Mouse (Mus musculus) forebrain, embryonic 13.5 days (tissue): ENCODE results near the gene Olfr224. TPM values are rescaled to one million over a fixed set of nuclear protein-coding genes. Genes with fewer than 3 reads are reported as not detected.
"Not testable (repeated sequence)": the region's sequence is repeated elsewhere in the genome, so short reads cannot be mapped to it uniquely, and the experiment has no call there.

Experiments used
- ATAC-seq: fragments of 200-750 bp; cut with Nextera tagmentation; 2 replicates; pipeline ENCODE4 v1.8.0; 2017
- H3K27ac ChIP-seq: fragments of 300-500 bp; sonication (generic); 2 replicates; pipeline ENCODE4 v1.5.1; 2015; ENCODE audit warnings: inconsistent platforms, mild to moderate bottlenecking, moderate library complexity
- H3K27me3 ChIP-seq: fragments of 300-500 bp; sonication (generic); 2 replicates; pipeline ENCODE4 v1.6.1; 2015; ENCODE audit warnings: mild to moderate bottlenecking, inconsistent platforms
- H3K36me3 ChIP-seq: fragments of 300-500 bp; sonication (generic); 2 replicates; pipeline ENCODE4 v1.6.1; 2015; ENCODE audit warnings: mild to moderate bottlenecking, inconsistent platforms; ENCODE audit not compliant: poor library complexity, severe bottlenecking
- H3K4me1 ChIP-seq: fragments of 300-500 bp; sonication (generic); 2 replicates; pipeline ENCODE4 v1.6.1; 2015; ENCODE audit warnings: inconsistent platforms
- H3K4me2 ChIP-seq: fragments of 300-500 bp; sonication (generic); 2 replicates; pipeline ENCODE4 v1.6.1; 2015; ENCODE audit warnings: inconsistent platforms, mild to moderate bottlenecking, moderate library complexity
- H3K4me3 ChIP-seq: fragments of 300-500 bp; sonication (generic); 2 replicates; pipeline ENCODE4 v1.5.1; 2015; ENCODE audit warnings: mild to moderate bottlenecking, inconsistent platforms
- H3K9ac ChIP-seq: fragments of 300-500 bp; sonication (generic); 2 replicates; pipeline ENCODE4 v1.6.1; 2015; ENCODE audit warnings: mild to moderate bottlenecking, inconsistent platforms
- H3K9me3 ChIP-seq: fragments of 300-500 bp; sonication (generic); replicated peaks from 2 replicates; pipeline ENCODE4 v1.6.1; 2016; ENCODE audit warnings: inconsistent platforms
- WGBS: fragments of 180-500 bp; shearing (Covaris S2); methylation state at CpG from one replicate; pipeline ENCODE4 v1.1.7; 2015; 5-methylcytosine and 5-hydroxymethylcytosine counted together
- polyA plus RNA-seq: library from polyadenylated mRNA; unstranded; fragments of >200 nt; fragmentation: Nextera tagmentation; extraction: Ambion mirVana; gene quantifications from 2 replicates; pipeline ENCODE4 v1.2.1, GENCODE M21; 2015

The Olfr224 gene
- polyA plus RNA-seq, 1 experiment from 2014 or later, result not detected

DNA sequence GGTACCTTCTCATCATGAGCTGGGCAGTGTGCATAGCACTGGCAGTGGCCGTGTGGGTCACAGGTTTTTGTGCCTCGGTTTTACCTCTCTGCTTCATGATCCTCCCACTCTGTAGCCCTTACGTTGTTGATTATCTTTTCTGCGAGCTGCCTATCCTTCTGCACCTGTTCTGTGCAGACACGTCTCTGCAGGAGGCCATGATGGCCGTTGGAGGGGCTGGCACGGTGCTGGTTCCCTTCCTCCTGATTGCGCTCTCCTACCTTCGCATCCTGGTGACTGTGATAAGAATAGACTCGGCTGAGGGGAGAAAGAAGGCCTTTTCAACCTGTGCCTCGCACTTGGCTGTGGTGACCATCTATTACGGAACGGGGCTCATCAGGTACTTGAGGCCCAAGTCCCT is 27.5 kb upstream of the Olfr224 start:
- H3K4me2 ChIP-seq, result no peak overlapping the region
- H3K27ac ChIP-seq, result no peak overlapping the region
- H3K27me3 ChIP-seq, result no peaks in the 10 kb centered on the region
- no peak overlapping the region for H3K9ac ChIP-seq
- no peaks in the 10 kb centered on the region for H3K36me3 ChIP-seq
- no peaks in the 10 kb centered on the region for H3K4me1 ChIP-seq
- H3K9me3 ChIP-seq, result no peaks in the 10 kb centered on the region
- ATAC-seq, result no peak
- H3K4me3 ChIP-seq, result no peak overlapping the region
- WGBS, result 92% methylated on average over 13 of the region's 13 CpGs

- ATAC-seq, result no peak
- Histone ChIP-seq H3K4me2 (no peak within 1 kb of the TSS), H3K9me3 (no peaks in the 10 kb centered on the region), H3K4me1 (no peaks in the 10 kb centered on the region), H3K36me3 (no peaks in the 10 kb centered on the region), H3K4me3 (no peak within 1 kb of the TSS), H3K9ac (no peak within 1 kb of the TSS), H3K27me3 (no peaks in the 10 kb centered on the region), H3K27ac (no peak within 1 kb of the TSS)
- 85% methylated on average over 6 of the region's 6 CpGs for WGBS
Observed at GRCm38 (mm10) chr11:58594814-58595213, 24.5 kb upstream of the Olfr224 start, which contains the start of gene Olfr324. Olfr324 (plus strand) TSS chr11:58595114.

DNA sequence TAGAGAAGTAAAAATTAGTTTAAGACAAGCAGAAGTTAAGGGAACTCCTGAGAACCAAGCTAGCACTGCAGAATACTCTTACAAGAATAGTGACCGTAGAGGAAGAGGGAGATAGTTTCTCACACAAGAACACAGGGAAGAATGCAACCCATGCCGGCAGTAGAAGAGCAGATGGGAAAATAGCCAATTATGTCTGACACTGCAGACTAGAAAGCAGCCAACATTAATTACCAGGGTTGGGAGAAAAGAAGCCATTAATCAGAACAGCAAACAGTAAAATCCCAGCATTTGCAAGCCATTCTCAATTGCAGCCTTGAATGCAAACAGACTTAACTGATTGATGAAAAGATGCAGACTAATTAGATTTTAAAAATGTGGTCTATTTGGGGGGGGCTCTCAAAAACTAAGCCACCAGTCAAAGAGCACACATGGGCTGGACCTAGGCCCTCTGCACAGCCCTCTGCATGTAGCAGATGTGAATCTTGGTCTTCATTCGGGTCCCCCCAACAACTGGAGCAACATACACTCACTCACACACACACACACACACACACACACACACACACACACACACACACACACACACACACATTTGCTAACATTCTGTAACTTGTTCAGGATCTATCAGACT is 18.4 kb upstream of the Olfr224 start:
- Histone ChIP-seq H3K27ac (peak overlapping the region; percentile 31; the same call in 1 of the 2 replicates), H3K4me3 (no peak overlapping the region), H3K4me2 (no peak overlapping the region), H3K4me1 (peaks cover 11% of the 10 kb centered on the region), H3K27me3 (no peaks in the 10 kb centered on the region), H3K9me3 (no peaks in the 10 kb centered on the region), H3K9ac (no peak overlapping the region), H3K36me3 (no peaks in the 10 kb centered on the region)
- 21% methylated on average over 3 of the region's 3 CpGs for WGBS
- ATAC-seq, result peak; percentile 62; the same call in 1 of the 2 replicates

DNA sequence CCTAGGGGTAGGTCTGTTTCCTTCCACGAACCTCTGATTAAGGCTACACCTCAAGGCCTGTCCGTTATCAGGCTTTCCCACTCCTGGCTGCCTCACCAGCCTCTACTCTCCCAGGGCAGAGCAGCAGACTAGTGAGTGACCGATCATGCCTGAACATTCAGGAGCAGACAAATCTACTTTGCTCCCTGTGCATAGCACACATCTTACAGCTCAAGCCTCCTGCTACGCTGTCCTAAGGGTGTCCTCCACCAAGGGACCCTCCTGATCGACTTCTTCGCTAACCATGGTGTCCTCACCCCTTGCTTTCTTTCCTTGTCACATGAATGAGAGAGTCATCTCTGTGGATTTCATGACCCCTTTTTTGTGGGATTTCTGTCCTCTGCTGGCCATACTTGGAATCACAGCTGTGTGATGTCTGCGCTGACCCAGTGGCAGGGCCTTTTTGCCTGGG is 17.6 kb upstream of the Olfr224 start:
- no peak overlapping the region for H3K27ac ChIP-seq
- WGBS, result 72% methylated on average over 7 of the region's 7 CpGs
- peaks cover 11% of the 10 kb centered on the region for H3K4me1 ChIP-seq
- no peak overlapping the region for H3K4me3 ChIP-seq
- H3K9ac ChIP-seq, result no peak overlapping the region
- no peaks in the 10 kb centered on the region for H3K9me3 ChIP-seq
- no peaks in the 10 kb centered on the region for H3K27me3 ChIP-seq
- H3K36me3 ChIP-seq, result no peaks in the 10 kb centered on the region
- ATAC-seq, result no peak
- no peak overlapping the region for H3K4me2 ChIP-seq

DNA sequence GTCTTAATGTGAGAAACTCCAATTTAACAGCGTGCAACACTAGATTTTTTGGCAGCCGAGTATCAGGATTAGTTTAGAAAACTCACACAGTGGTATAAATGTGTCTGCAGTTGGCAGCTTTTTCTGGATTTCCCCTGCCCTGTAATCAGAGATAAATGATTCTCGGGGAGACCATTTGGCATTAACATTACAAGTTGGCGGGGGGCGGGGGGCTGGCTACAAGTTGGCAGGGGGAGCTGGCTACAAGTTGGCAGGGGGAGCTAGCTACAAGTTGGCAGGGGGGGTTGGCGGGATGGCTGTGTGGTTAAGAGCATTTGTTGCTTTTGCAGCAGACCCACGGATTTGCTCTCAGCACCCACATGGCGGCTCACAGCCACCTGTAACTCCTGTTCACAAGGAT is 8.3 kb upstream of the Olfr224 start:
- 68% methylated on average over 8 of the region's 8 CpGs for WGBS
- no peak overlapping the region for H3K9ac ChIP-seq
- no peak overlapping the region for H3K4me3 ChIP-seq
- H3K4me1 ChIP-seq, result no peaks in the 10 kb centered on the region
- H3K4me2 ChIP-seq, result no peak overlapping the region
- H3K9me3 ChIP-seq, result no peaks in the 10 kb centered on the region
- peak; percentile 48; the same call in 1 of the 2 replicates for ATAC-seq
- no peak overlapping the region for H3K27ac ChIP-seq
- no peaks in the 10 kb centered on the region for H3K27me3 ChIP-seq
- H3K36me3 ChIP-seq, result no peaks in the 10 kb centered on the region

DNA sequence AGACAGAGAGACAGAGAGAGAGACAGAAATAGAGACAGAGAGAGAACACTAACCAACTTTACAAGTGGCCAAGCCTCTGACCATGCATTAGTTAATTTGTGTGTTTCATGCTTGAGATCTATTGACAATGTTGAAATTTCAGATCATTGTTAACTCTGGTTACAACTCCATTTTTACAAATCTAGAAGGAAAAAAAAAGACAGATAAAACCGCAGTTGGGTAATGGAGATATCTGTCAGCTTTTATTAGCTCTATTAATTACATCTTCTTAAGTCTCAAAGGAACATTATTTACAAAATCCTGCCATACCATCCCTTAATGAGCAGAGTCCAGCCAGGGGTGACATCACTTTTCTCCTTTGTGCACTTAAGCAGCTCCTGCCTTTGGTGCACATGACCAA is 7.1 kb upstream of the Olfr224 start, which contains the start of gene Olfr325:
Gene Olfr325, plus strand, starts transcription at position 301 of the 400 bp plus-strand sequence.
- Histone ChIP-seq H3K4me3 (no peak within 1 kb of the TSS), H3K4me1 (no peaks in the 10 kb centered on the region), H3K36me3 (no peaks in the 10 kb centered on the region), H3K27ac (no peak within 1 kb of the TSS), H3K4me2 (no peak within 1 kb of the TSS), H3K9ac (no peak within 1 kb of the TSS), H3K9me3 (no peaks in the 10 kb centered on the region), H3K27me3 (no peaks in the 10 kb centered on the region)
- 77% methylated on average over 1 of the region's 1 CpGs for WGBS
- no peak for ATAC-seq

DNA sequence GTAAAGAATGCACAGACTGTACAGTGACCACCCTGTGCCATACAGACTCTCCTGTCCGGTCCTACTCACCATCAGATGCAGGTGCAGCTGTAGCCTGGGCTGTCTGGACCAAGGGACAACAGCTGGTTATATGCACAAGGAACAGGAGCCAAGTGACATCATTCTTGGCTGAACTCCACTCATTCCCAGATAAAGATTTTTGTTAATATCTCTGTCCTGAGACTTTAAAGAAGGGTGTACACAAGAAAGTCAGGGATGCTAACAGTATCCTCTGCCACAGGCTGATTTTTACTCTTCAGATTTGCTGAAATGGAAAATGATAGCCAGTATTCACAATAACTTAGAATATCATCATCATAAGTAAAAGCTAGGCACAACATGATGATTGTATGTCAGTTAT is 14.8 kb downstream of the Olfr224 start, which contains the start of gene Olfr328:
Gene Olfr328, minus strand, starts transcription at position 101 of the 400 bp plus-strand sequence.
- ATAC-seq, result no peak
- Histone ChIP-seq H3K9me3 (no peaks in the 10 kb centered on the region), H3K27ac (no peak within 1 kb of the TSS), H3K4me2 (no peak within 1 kb of the TSS), H3K27me3 (no peaks in the 10 kb centered on the region), H3K4me3 (no peak within 1 kb of the TSS), H3K9ac (no peak within 1 kb of the TSS), H3K36me3 (no peaks in the 10 kb centered on the region), H3K4me1 (no peaks in the 10 kb centered on the region)
- 76% methylated on average over 1 of the region's 1 CpGs for WGBS

DNA sequence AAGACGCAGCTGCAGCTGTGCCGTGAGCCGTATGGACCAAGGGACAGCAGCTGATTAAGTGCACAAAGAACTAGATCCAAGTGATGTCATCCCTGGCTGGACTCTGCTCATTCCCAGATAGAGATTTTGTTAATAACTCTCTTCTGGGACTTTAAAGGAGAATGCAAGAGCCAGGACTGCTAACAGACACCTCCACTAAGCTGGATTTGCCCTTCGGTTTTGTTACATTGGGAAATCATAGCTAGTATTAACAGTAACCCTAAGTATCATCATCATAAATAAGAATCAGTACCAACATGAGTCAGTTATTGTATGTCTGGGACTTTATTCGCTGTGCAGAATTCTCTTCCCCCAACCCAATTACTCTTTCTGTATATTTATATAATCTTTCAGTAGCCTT is 24.0 kb downstream of the Olfr224 start, which contains the start of gene Olfr329-ps:
Gene Olfr329-ps, minus strand, starts transcription at position 101 of the 400 bp plus-strand sequence.
- no peak for ATAC-seq
- Histone ChIP-seq H3K27me3 (no peaks in the 10 kb centered on the region), H3K4me3 (no peak within 1 kb of the TSS), H3K4me2 (no peak within 1 kb of the TSS), H3K4me1 (no peaks in the 10 kb centered on the region), H3K9me3 (no peaks in the 10 kb centered on the region), H3K27ac (no peak within 1 kb of the TSS), H3K9ac (no peak within 1 kb of the TSS), H3K36me3 (no peaks in the 10 kb centered on the region)
- 85% methylated on average over 5 of the region's 5 CpGs for WGBS

DNA sequence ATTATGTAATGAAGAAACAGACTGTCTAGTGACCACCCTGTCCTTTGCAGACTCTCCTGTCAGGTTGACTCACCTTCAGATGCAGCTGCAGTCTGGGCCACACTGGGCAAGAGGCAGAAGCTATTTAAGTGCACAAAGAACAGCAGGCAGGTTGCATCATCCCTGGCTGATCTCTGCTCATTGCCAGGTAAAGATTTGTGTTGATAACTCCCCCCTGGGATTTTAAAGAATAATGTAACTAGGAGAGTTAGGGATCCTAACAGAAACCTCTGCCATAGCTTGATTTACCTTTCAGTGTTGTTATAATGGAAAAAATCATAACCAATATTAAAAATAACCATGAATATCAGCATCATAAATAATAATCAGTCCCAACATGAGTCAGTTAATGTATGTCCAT is 35.6 kb downstream of the Olfr224 start, which contains the start of gene Olfr330:
Gene Olfr330, minus strand, starts transcription at position 101 of the 400 bp plus-strand sequence.
- not testable (repeated sequence) for H3K27ac ChIP-seq, H3K4me3 ChIP-seq, H3K4me1 ChIP-seq, H3K9ac ChIP-seq, H3K36me3 ChIP-seq, ATAC-seq, H3K27me3 ChIP-seq, H3K4me2 ChIP-seq, H3K9me3 ChIP-seq

DNA sequence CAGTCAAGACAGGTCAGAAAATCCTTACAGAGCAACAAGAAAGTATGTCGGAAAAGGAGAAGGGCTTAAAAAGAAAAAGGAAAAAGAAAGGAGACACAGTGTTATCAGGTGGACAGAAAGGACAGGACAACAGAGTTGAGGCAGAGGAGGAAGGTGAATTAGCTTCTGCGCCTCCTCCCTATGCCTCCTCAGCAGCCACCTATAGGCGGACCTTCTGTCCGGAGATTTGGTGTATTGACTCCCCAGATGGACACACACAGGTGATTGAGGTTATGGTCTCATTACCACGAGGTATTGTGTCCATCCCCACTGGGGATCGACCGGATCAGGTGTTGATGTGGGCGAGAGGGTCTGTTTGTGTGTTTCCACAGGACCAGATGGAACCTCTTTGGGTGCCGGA is 50.6 kb downstream of the Olfr224 start:
- ATAC-seq, H3K4me2 ChIP-seq, H3K9ac ChIP-seq, H3K4me1 ChIP-seq, H3K27ac ChIP-seq, H3K36me3 ChIP-seq, H3K27me3 ChIP-seq, H3K9me3 ChIP-seq, H3K4me3 ChIP-seq: not testable (repeated sequence)
- 88% methylated on average over 8 of the region's 9 CpGs for WGBS

- H3K4me2 ChIP-seq, H3K36me3 ChIP-seq, H3K27me3 ChIP-seq, H3K4me3 ChIP-seq, ATAC-seq, H3K9me3 ChIP-seq, H3K27ac ChIP-seq, H3K4me1 ChIP-seq, H3K9ac ChIP-seq: not testable (repeated sequence)
- WGBS, result 93% methylated on average over 18 of the region's 18 CpGs
Observed at GRCm38 (mm10) chr11:58518916-58519315, 51.4 kb downstream of the Olfr224 start.
